In genomic region chr17:29326531-29327529, GRCm38 (mm10) we compare ENCODE assay signal across 9 mouse cellular contexts. TPM values are rescaled to one million over a fixed set of nuclear protein-coding genes. Genes with fewer than 3 reads are reported as not detected.
DNase-seq lines count a peak whose midpoint lies in the region; ATAC-seq lines count a peak whose summit lies in the region.
"Had no signal": no experiment of that assay in that cellular context is flagged by ENCODE, and none has a peak within 500 bp of the region (broad histone marks: within the 10 kb centered on the region; RNA-seq: fewer than 3 reads in every experiment).

No protein-coding gene starts in this region.

- WGBS in heart, embryonic 15.5 days: 27% methylated on average over 52 of the region's 52 CpGs
- WGBS in liver, embryonic 12.5 days (ENCODE audit: insufficient replicate concordance): 29% methylated on average over 52 of the region's 52 CpGs
- WGBS in stomach, embryonic 16.5 days: 25% methylated on average over 52 of the region's 52 CpGs

- no peaks in the 10 kb centered on the region for H3K9me3 ChIP-seq in heart, embryonic 15.5 days (replicated peaks)
- no peaks in the 10 kb centered on the region for H3K9me3 ChIP-seq in liver, embryonic 12.5 days (replicated peaks)
- H3K9me3 ChIP-seq in stomach, embryonic 16.5 days (replicated peaks; ENCODE audit: control insufficient read depth, low read length): no peaks in the 10 kb centered on the region

- no peak for ATAC-seq in heart, embryonic 15.5 days (replicated peaks; ENCODE audit: insufficient number of reproducible peaks, insufficient read depth, low FRiP score, low read depth)
- ATAC-seq in liver, embryonic 12.5 days: no peak
- peak; percentile 23; the same call in 1 of the 2 replicates for ATAC-seq in stomach, embryonic 16.5 days (ENCODE audit: insufficient read depth, low FRiP score)

- H3K27ac ChIP-seq in brown adipose tissue, adult 24 weeks (replicated peaks; ENCODE audit: low read depth, low read length): no peak overlapping the region
- H3K27ac ChIP-seq in heart, embryonic 15.5 days: no peak overlapping the region
- H3K27ac ChIP-seq in liver, embryonic 12.5 days: no peak overlapping the region
- H3K27ac ChIP-seq in stomach, embryonic 16.5 days (ENCODE audit: low read length): no peak overlapping the region

- H3K27me3 ChIP-seq in heart, embryonic 15.5 days: peaks cover 33% of the 10 kb centered on the region
- peaks cover 42% of the 10 kb centered on the region for H3K27me3 ChIP-seq in liver, embryonic 12.5 days (replicated peaks)
- H3K27me3 ChIP-seq in stomach, embryonic 16.5 days (ENCODE audit: control insufficient read depth, insufficient read depth, low read length): no peaks in the 10 kb centered on the region

- 0 out of 2 replicates have a peak overlapping the region, but pooled peaks have one; percentile 12 for H3K9ac ChIP-seq in heart, embryonic 15.5 days
- H3K9ac ChIP-seq in liver, embryonic 12.5 days: no peak overlapping the region; the same call in 1 of the 2 replicates
- H3K9ac ChIP-seq in stomach, embryonic 16.5 days (ENCODE audit: low read length): peak overlapping the region; percentile 56

- peaks cover 5% of the 10 kb centered on the region for H3K36me3 ChIP-seq in heart, embryonic 15.5 days
- peaks cover 11% of the 10 kb centered on the region for H3K36me3 ChIP-seq in liver, embryonic 12.5 days
- 0 out of 2 replicates have a peak, but pooled peaks cover 1% of the 10 kb centered on the region for H3K36me3 ChIP-seq in stomach, embryonic 16.5 days (ENCODE audit: control insufficient read depth, insufficient read depth, low read length)

- peak; percentile 40 for DNase-seq in gastrocnemius, postnatal 10 days
- no peak for DNase-seq in gastrocnemius, postnatal 25 days
- no peak for DNase-seq in urinary bladder, postnatal 25 days (ENCODE audit: low spot score)
- no peak for DNase-seq in adrenal gland, postnatal 36 days

- H3K4me2 ChIP-seq in heart, embryonic 15.5 days: peak overlapping the region; percentile 58
- peak overlapping the region; percentile 31 for H3K4me2 ChIP-seq in liver, embryonic 12.5 days
- peak overlapping the region; percentile 52 for H3K4me2 ChIP-seq in stomach, embryonic 16.5 days (ENCODE audit: low read depth, low read length)

- H3K4me3 ChIP-seq in brown adipose tissue, adult 24 weeks (ENCODE audit: insufficient read depth, low read depth, low read length): peak overlapping the region; percentile 23
- H3K4me3 ChIP-seq in heart, embryonic 15.5 days: peak overlapping the region; percentile 31
- H3K4me3 ChIP-seq in liver, embryonic 12.5 days: no peak overlapping the region
- H3K4me3 ChIP-seq in stomach, embryonic 16.5 days (replicated peaks; ENCODE audit: low read length): peak overlapping the region; percentile 25
- H3K4me3 ChIP-seq: megakaryocyte, embryonic 14.5 days had no signal

- H3K4me1 ChIP-seq in brown adipose tissue, adult 24 weeks (ENCODE audit: control insufficient read depth, insufficient read depth, insufficient read length, low read length): no peaks in the 10 kb centered on the region
- H3K4me1 ChIP-seq in heart, embryonic 15.5 days (replicated peaks): peaks cover 33% of the 10 kb centered on the region
- peaks cover 32% of the 10 kb centered on the region for H3K4me1 ChIP-seq in liver, embryonic 12.5 days
- H3K4me1 ChIP-seq in stomach, embryonic 16.5 days (ENCODE audit: control insufficient read depth, insufficient read depth, low read length): peaks cover 16% of the 10 kb centered on the region; the same call in 1 of the 2 replicates

RNA-seq across cellular contexts. Expression of gene Pi16, which starts 9.3 kb away (rescaled TPM):
- total RNA-seq in gastrocnemius, postnatal 10 days (2021): 10 to 100 TPM; 38.8 to 45.1 TPM
- 10 to 100 TPM; 27.9 to 47.2 TPM for total RNA-seq in gastrocnemius, postnatal 25 days (2021)
- 32.6 and 73.5 TPM in 2 replicates for polyA plus RNA-seq in brown adipose tissue, adult 24 weeks (2012; ENCODE audit: insufficient read depth, insufficient read length, missing spikeins)
- polyA plus RNA-seq in heart, embryonic 15.5 days (2015; fragmentation: Nextera tagmentation; extraction: Ambion mirVana): 4.3 and 5.8 TPM in 2 replicates
- 0.37 and 0.59 TPM in 2 replicates for polyA plus RNA-seq in liver, embryonic 12.5 days (2016; fragmentation: Nextera tagmentation; extraction: Ambion mirVana)
- polyA plus RNA-seq in stomach, embryonic 16.5 days (2015; fragmentation: Nextera tagmentation; extraction: Ambion mirVana): 1.8 and 2.6 TPM in 2 replicates
- 10 to 100 TPM; 29.3 to 50.8 TPM for total RNA-seq in adrenal gland, postnatal 36 days (2021)

RNA-seq across cellular contexts. Expression of gene Mtch1, which starts 20.9 kb away (rescaled TPM):
- total RNA-seq in gastrocnemius, postnatal 10 days (2021): 100 to 1,000 TPM; 197 to 221 TPM
- 100 to 1,000 TPM; 104 to 106 TPM for total RNA-seq in gastrocnemius, postnatal 25 days (2021)
- polyA plus RNA-seq in brown adipose tissue, adult 24 weeks (2012; ENCODE audit: insufficient read depth, insufficient read length, missing spikeins): 261 and 305 TPM in 2 replicates
- polyA plus RNA-seq in heart, embryonic 15.5 days (2015; fragmentation: Nextera tagmentation; extraction: Ambion mirVana): 224 and 299 TPM in 2 replicates
- polyA plus RNA-seq in liver, embryonic 12.5 days (2016; fragmentation: Nextera tagmentation; extraction: Ambion mirVana): 107 and 109 TPM in 2 replicates
- 91.7 and 102 TPM in 2 replicates for polyA plus RNA-seq in stomach, embryonic 16.5 days (2015; fragmentation: Nextera tagmentation; extraction: Ambion mirVana)
- total RNA-seq in adrenal gland, postnatal 36 days (2021): 100 to 1,000 TPM; 249 to 251 TPM

RNA-seq across cellular contexts. Expression of gene Fgd2, which starts 33.9 kb away (rescaled TPM):
- total RNA-seq in gastrocnemius, postnatal 10 days (2021): 1 to 10 TPM; 3.5 to 3.9 TPM
- 1 to 10 TPM; 1.2 to 1.6 TPM for total RNA-seq in gastrocnemius, postnatal 25 days (2021)
- polyA plus RNA-seq in brown adipose tissue, adult 24 weeks (2012; ENCODE audit: insufficient read depth, insufficient read length, missing spikeins): 2.1 and 3.4 TPM in 2 replicates
- polyA plus RNA-seq in heart, embryonic 15.5 days (2015; fragmentation: Nextera tagmentation; extraction: Ambion mirVana): 3.0 and 7.0 TPM in 2 replicates
- polyA plus RNA-seq in liver, embryonic 12.5 days (2016; fragmentation: Nextera tagmentation; extraction: Ambion mirVana): 5.1 and 5.9 TPM in 2 replicates
- polyA plus RNA-seq in stomach, embryonic 16.5 days (2015; fragmentation: Nextera tagmentation; extraction: Ambion mirVana): 12.1 and 13.1 TPM in 2 replicates
- total RNA-seq in adrenal gland, postnatal 36 days (2021): 1 to 10 TPM; 2.6 to 3.6 TPM

RNA-seq across cellular contexts. Expression of gene BC004004, which starts 58.2 kb away (rescaled TPM):
- 100 to 1,000 TPM; 115 to 118 TPM for total RNA-seq in gastrocnemius, postnatal 10 days (2021)
- 100 to 1,000 TPM; 102 to 122 TPM for total RNA-seq in gastrocnemius, postnatal 25 days (2021)
- polyA plus RNA-seq in brown adipose tissue, adult 24 weeks (2012; ENCODE audit: insufficient read depth, insufficient read length, missing spikeins): 180 and 221 TPM in 2 replicates
- polyA plus RNA-seq in heart, embryonic 15.5 days (2015; fragmentation: Nextera tagmentation; extraction: Ambion mirVana): 91.1 and 96.0 TPM in 2 replicates
- polyA plus RNA-seq in liver, embryonic 12.5 days (2016; fragmentation: Nextera tagmentation; extraction: Ambion mirVana): 51.5 and 54.6 TPM in 2 replicates
- 82.2 and 83.0 TPM in 2 replicates for polyA plus RNA-seq in stomach, embryonic 16.5 days (2015; fragmentation: Nextera tagmentation; extraction: Ambion mirVana)
- total RNA-seq in adrenal gland, postnatal 36 days (2021): 100 to 1,000 TPM; 112 to 130 TPM
